Mouse (Mus musculus): ENCODE measurements around the gene Cep95.

Cep95 gene

GRCm38 (mm10) chr11:106815331-106815730, 26.3 kb downstream of the Cep95 start:
- no peak for DNase-seq

DNA sequence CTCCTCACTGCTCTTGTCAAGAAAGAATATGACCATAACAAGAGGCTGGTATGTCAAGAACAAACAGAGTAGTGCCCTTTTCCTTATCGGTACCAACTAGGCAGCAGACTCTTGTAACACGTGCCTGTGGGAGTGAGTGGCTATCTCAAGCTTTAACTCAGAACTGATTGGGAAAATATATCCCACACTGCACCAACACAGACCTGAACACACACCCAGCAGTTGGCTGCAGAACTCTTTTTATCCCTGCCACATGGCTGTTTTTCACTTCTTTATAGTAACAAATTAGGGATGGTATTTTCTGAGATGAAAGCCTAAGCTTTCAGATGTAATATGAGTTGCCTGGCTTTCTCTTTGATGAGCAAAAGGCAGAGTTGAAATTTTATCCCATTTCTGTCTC, 26.7 kb downstream of the Cep95 start:
- DNase-seq: no peak

DNA sequence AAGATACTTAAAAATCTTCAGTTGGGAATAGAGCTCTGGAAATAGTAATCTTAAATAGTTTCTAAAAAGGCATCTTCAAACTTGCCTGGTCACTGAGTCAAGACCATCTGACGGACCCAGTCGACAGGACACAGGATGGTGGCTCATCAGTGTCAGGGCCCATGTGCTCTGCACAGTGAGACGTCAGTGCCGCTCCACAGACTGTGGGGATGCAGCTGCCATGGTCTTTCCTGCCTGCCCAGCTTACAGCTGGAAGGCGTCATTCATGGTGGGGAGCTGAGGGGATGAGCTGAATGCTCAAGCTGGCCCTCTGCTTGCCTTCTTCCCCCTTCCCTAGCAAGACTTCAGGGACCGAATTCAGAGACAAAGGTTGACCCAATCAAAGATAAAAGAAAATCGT, 27.3 kb downstream of the Cep95 start:
- DNase-seq: no peak

DNA sequence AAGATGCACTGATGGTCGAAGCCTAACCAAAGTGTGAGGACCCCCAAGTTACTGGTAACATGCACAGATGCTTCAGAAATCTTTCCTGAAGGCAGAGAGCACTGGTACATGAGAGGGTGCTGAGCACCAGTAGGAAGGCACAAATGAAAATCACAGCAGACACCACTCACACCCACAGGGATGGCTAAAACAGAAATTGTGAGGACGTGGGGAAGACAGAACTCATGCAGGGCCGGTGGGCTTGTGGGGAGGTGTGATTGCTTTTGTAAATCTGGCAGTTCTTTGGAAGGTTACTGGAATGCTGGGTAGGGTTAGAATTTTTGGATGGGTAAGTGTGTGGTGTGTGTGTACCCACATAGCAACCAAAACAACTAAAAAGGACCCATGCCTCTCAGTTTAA, 28.1 kb downstream of the Cep95 start:
- peak; percentile 58 for DNase-seq

- peak; percentile 91 for DNase-seq
Observed at GRCm38 (mm10) chr11:106817808-106818207, 28.8 kb downstream of the Cep95 start.

GRCm38 (mm10) chr11:106818341-106818740, 29.3 kb downstream of the Cep95 start:
- peak; percentile 60 for DNase-seq

GRCm38 (mm10) chr11:106819595-106819994, 30.5 kb downstream of the Cep95 start:
- DNase-seq: peak; percentile 62

DNA sequence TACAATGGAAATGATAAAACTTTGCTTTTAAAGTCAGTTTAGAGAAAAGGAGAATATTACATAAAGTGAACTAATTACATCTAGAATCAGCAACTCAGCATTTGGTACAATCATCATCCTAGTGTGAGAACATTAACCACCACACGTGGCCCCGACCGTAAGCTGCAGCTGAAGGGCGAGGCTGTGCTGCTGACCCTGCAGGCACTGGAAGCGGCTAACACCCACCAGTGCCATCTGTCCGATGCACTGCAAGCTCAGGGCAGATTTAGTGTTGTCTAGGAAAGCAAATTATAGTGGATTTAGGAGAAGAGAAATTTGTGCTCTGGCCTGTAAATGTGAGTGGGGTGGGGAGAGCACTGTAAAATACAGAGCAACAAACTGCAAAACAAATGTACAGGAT, 31.2 kb downstream of the Cep95 start:
- DNase-seq: peak; percentile 66

DNA sequence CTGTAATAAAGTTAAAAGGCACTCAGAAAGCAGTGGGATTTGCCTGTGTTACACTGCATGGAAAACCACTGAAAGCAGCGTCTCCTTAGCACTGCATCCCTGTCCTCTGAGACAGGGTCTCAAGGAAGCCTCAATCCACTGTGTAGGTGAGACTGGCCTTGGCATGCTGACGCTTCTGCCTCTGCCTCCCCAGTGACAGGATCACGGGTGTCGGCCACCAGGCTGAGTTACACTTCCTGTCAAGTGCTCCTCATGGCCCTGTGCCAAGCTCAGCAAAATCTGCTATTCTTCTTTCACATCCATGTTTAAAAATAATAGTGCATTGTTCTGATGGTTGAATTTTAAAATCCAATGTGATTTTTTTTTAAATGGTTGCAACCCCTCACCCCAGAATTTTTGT, 31.9 kb downstream of the Cep95 start:
- peak; percentile 71 for DNase-seq

GRCm38 (mm10) chr11:106821397-106821796, 32.3 kb downstream of the Cep95 start:
- DNase-seq: peak; percentile 61

DNA sequence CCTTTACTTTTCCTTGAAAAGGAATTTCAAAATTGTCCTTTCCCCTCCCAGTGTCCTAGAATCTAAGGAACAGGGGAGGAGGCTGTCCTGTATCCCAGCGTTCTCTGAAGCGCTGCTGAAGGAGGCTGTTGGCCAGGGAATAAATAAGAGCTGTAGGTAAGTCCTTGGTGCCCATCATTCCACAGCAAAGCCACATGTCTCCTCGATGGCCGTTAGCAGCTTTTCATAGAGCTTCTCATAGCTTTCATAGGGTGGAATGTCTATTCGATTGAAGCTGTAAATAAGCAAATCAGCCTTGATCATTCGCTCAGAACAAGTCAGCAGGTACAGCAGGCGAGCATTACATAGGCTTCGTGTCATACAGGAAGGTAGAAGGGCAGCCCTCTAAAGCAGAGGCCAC, 33.4 kb downstream of the Cep95 start:
- no peak for DNase-seq

DNA sequence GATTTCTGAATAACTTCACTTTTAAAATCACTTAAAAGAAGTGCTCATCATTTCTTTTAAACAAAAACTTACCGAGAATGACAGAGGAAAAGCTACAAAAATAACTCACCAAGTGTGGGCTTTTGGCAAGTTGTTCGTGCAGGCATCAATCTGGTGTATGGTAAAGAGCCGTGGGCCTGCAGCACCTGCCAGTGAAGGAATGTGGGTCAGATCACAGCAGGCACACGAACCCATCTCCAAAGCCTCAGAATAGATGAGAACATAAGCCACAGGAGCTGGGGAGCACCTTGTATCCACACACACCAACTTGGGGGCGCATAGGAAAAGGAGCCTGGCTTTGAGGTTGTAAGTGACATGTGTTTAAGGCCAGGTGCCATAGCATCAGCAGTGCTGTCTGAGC, 33.9 kb downstream of the Cep95 start:
- peak; percentile 98 for DNase-seq

DNA sequence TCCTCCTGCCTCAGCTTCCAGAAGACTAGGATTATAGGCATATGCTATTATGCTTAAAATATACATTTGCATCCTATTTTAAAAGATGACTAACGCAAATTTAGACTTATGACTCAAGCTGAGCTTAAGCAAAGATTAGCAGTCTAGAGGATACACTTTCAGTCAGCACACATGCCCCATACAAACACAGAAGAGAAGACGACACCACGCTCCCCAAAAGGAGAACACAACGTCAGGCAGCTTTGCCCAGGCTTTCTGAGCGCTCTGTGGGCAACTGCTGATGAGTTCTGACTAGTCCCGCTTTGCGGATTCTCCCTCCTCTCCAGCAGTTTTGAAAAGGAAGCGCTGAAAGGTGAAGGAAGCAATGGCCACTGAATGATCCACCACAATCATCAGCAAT, 34.7 kb downstream of the Cep95 start:
- DNase-seq: no peak

DNA sequence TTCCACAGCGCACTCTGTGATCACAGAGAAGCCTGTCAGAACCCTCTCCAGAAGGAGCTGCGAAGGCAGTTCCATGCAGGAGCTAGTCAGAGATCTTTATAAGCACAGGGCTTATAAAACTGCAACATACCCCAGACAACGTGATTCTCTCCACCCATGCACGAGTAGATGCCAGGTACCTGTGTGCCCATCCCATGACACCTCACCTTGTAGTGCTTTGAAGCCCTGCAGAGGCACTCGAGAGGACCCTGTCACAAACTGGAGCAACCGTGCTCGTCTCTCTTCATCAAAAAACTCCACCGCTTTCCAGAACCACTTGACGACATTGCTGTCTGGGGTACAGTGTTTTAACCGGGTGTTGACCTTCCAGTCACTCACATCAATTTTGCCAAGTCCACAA, 35.4 kb downstream of the Cep95 start:
- no peak for DNase-seq

- DNase-seq: no peak
Observed at GRCm38 (mm10) chr11:106828079-106828478, 39.0 kb downstream of the Cep95 start.

DNA sequence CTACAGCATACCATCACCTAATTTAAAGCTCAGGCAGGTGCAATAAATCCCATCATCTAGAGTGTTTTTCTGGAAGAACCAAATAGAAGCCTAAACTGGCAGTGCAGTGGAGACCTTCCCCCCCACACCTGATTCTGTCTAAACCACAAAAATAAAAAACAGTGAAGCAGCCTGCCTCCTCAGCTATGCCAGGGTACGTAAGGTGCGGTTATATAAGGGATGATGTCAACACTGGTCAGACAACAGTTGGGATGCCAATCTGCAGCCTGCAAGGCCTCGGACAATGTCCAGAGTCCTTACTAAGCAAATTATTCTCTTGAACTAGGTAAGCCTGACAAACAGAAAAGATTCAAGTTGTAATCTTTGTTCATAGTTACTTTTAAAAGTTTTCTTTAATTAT, 53.0 kb downstream of the Cep95 start:
- peak; percentile 79 for DNase-seq

DNA sequence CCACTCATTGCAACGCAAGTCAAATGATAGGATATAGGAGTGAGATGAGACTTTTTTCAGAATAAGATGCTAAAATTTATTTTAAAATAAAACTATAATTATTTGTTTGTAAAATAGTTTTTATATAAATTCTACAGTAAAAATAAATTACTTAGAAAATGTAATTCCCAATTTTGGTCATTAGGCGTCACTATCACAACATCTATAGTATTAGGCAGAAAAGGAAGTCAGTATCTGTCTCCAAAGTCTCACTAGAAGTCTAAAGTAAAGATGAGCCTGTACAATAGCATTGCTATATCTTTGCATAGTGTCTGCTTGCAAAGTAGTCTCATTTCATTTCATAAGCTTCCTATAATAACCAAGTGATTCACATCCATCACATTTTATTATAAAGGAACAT, 62.4 kb downstream of the Cep95 start:
- peak; percentile 69 for DNase-seq

Data from cerebellum, adult 9-10 months (tissue).